ENCODE assay signal across 8 mouse cellular contexts in the genomic region with DNA sequence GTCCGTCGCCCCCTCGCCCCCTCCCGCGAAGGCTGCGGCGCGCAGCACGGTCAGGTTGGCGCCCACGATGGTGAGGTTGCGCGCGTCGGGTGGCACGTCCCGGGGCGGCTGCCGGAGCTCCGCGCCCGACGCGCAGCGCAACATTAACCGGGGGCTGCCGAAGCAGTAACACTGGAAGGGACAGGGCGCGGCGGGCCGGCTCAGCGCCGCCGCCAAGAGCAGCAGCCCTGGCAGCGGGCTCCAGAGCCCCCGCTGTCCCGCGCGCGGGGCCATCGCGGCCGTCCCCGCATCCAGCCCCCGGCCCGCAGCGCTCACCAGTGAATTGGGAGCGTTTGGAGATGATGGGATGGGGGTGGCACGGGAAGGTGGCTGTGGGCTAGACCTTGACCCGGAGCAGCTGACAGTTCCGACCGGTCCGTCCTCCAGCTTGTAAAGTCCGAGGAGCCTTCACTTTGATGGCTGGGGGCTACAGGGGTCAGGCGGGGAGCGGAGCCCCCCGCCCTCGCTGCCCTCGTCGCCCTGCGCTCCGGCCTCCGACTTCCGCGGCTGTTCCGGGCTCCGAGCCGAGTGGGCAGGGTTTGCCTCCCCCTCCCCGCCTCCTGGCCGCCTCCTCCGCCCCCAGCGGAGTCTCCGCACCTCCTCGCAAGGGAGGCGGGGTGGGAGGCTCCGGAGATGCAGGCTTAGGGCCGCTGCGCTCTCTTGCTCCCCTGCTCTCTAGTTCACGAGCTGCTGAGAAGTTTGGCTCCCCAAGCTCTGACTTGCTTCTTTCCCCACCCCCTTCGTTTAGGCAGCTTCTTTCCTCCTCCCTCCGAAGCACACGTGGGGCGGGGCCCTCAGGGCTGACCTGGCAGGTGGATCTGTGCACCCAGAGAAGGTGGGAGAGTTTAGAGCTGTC. TPM values are rescaled to one million over a fixed set of nuclear protein-coding genes. Genes with fewer than 3 reads are reported as not detected.
DNase-seq lines count a peak whose midpoint lies in the region; ATAC-seq and TF ChIP-seq lines count a peak whose summit lies in the region.

A gene (minus strand): TSS at position 728 of the 895 bp plus-strand sequence.

- peak within 1 kb of the TSS; percentile 54 for H3K9ac ChIP-seq in embryonic facial prominence, embryonic 14.5 days (ENCODE audit: low read depth, low read length)
- H3K9ac ChIP-seq in heart, embryonic 15.5 days = peak within 1 kb of the TSS; percentile 45
- H3K9ac ChIP-seq in kidney, postnatal 0 days (ENCODE audit: low read depth, low read length) = no peak within 1 kb of the TSS

- H3K27ac ChIP-seq in embryonic facial prominence, embryonic 14.5 days (replicated peaks; ENCODE audit: low read depth, low read length) = no peak within 1 kb of the TSS
- H3K27ac ChIP-seq in heart, embryonic 15.5 days = no peak within 1 kb of the TSS
- H3K27ac ChIP-seq in kidney, postnatal 0 days = no peak within 1 kb of the TSS

- 0 out of 2 replicates have a peak, but pooled peaks have one; percentile 23 for ATAC-seq in embryonic facial prominence, embryonic 14.5 days (ENCODE audit: low read depth)
- ATAC-seq in heart, embryonic 15.5 days (replicated peaks; ENCODE audit: insufficient number of reproducible peaks, insufficient read depth, low FRiP score, low read depth) = 0 out of 2 replicates have a peak, but pooled peaks have one; percentile 16
- ATAC-seq in kidney, postnatal 0 days (replicated peaks; ENCODE audit: low FRiP score, low read depth) = peak; percentile 16; the same call in 1 of the 2 replicates

- H3K9me3 ChIP-seq in embryonic facial prominence, embryonic 14.5 days (ENCODE audit: control insufficient read depth, low read length) = no peaks in the 10 kb centered on the region
- no peaks in the 10 kb centered on the region for H3K9me3 ChIP-seq in heart, embryonic 15.5 days (replicated peaks)
- H3K9me3 ChIP-seq in kidney, postnatal 0 days (replicated peaks; ENCODE audit: low read length) = no peaks in the 10 kb centered on the region

- TF ChIP-seq CTCF in kidney, postnatal 0 days (IDR thresholded peaks at IDR 0.05; ENCODE audit: low read depth) = no peak

- peaks cover 13% of the 10 kb centered on the region for H3K4me1 ChIP-seq in embryonic facial prominence, embryonic 14.5 days (ENCODE audit: control insufficient read depth, insufficient read depth, low read length)
- H3K4me1 ChIP-seq in heart, embryonic 15.5 days (replicated peaks) = peaks cover 20% of the 10 kb centered on the region
- H3K4me1 ChIP-seq in kidney, postnatal 0 days (replicated peaks; ENCODE audit: insufficient read depth, low read length) = peaks cover 13% of the 10 kb centered on the region; the same call in 1 of the 2 replicates

- no peaks in the 10 kb centered on the region for H3K36me3 ChIP-seq in embryonic facial prominence, embryonic 14.5 days (ENCODE audit: control insufficient read depth, insufficient read depth, low read length)
- H3K36me3 ChIP-seq in heart, embryonic 15.5 days = no peaks in the 10 kb centered on the region
- no peaks in the 10 kb centered on the region for H3K36me3 ChIP-seq in kidney, postnatal 0 days (ENCODE audit: insufficient read depth, low read length)

- under 1% methylated on average over 25 of the region's 83 CpGs for WGBS in embryonic facial prominence, embryonic 14.5 days
- under 1% methylated on average over 78 of the region's 83 CpGs for WGBS in heart, embryonic 15.5 days
- WGBS in kidney, postnatal 0 days = under 1% methylated on average over 67 of the region's 83 CpGs

- peak within 1 kb of the TSS; percentile 53 for H3K4me3 ChIP-seq in embryonic facial prominence, embryonic 14.5 days (ENCODE audit: low read depth, low read length)
- H3K4me3 ChIP-seq in heart, embryonic 15.5 days = peak within 1 kb of the TSS; percentile 57
- peak within 1 kb of the TSS; percentile 38 for H3K4me3 ChIP-seq in kidney, postnatal 0 days (replicated peaks; ENCODE audit: low read depth, low read length)

- H3K27me3 ChIP-seq in embryonic facial prominence, embryonic 14.5 days (replicated peaks; ENCODE audit: control insufficient read depth, insufficient read depth, low read length) = peaks cover 62% of the 10 kb centered on the region
- peaks cover 96% of the 10 kb centered on the region for H3K27me3 ChIP-seq in heart, embryonic 15.5 days
- H3K27me3 ChIP-seq in kidney, postnatal 0 days (ENCODE audit: insufficient read depth, low read length) = peaks cover 38% of the 10 kb centered on the region

- peak within 1 kb of the TSS; percentile 97 for H3K4me2 ChIP-seq in embryonic facial prominence, embryonic 14.5 days (ENCODE audit: low read depth, low read length)
- peak within 1 kb of the TSS; percentile 97 for H3K4me2 ChIP-seq in heart, embryonic 15.5 days
- peak within 1 kb of the TSS; percentile 96 for H3K4me2 ChIP-seq in kidney, postnatal 0 days (ENCODE audit: low read length)

- DNase-seq in spleen, postnatal 36 days (ENCODE audit: low spot score in 2 of 2) = peak; percentile 18 to 40
- DNase-seq in spleen, adult 12 weeks (ENCODE audit: low spot score) = no peak
- peak; percentile 69 for DNase-seq in embryonic facial prominence, embryonic 14.5 days (ENCODE audit: low spot score)
- peak; percentile 51 for DNase-seq in kidney, postnatal 0 days (ENCODE audit: low spot score)
- peak; percentile 44 for DNase-seq in lung, postnatal 25 days (ENCODE audit: low spot score)
- peak; percentile 43 for DNase-seq in right cerebral cortex, postnatal 4 days
- no peak for DNase-seq in c-Kit-positive CD71-positive TER-119-positive erythroid progenitor cells, embryonic 14.5 days (ENCODE audit: low spot score)

RNA-seq across cellular contexts. Expression of the gene that starts here (rescaled TPM):
- 2.0 and 2.5 TPM in 2 replicates for polyA plus RNA-seq in embryonic facial prominence, embryonic 14.5 days (2014; fragmentation: Nextera tagmentation; extraction: Ambion mirVana)
- 2.1 and 3.3 TPM in 2 replicates for polyA plus RNA-seq in heart, embryonic 15.5 days (2015; fragmentation: Nextera tagmentation; extraction: Ambion mirVana)
- polyA plus RNA-seq in kidney, postnatal 0 days (2015; fragmentation: Nextera tagmentation; extraction: Ambion mirVana) = 0.51 and 0.63 TPM in 2 replicates

Comparison
In these comparisons a context has a peak if more than half of its experiments do, and no peak if none do; other contexts are left out.
1. DNase-seq: peak in spleen, postnatal 36 days (2 of 2), embryonic facial prominence, embryonic 14.5 days (single experiment), lung, postnatal 25 days (single experiment) and right cerebral cortex, postnatal 4 days (single experiment); none in spleen, adult 12 weeks (single experiment) and c-Kit-positive CD71-positive TER-119-positive erythroid progenitor cells, embryonic 14.5 days (single experiment).
2. Peak in DNase-seq, ATAC-seq, H3K4me3 ChIP-seq and H3K4me2 ChIP-seq in kidney, postnatal 0 days; RNA of the gene not detected or under 1 TPM.
3. Peak in every context shown above with its lines, with median percentiles within 50 percentile points of each other: ATAC-seq, H3K4me2 ChIP-seq and H3K4me3 ChIP-seq.